Mouse (Mus musculus) liver, embryonic 13.5 days (tissue): ENCODE measurements at regions not wholly inside any gene's neighbourhood (a gene's known extent, or its start where the extent isn't known, plus 50 kb on each side); places are given as distances from the start of the nearest gene placed in this dataset.
A peak's percentile ranks its signal among the peaks of the same experiment; 100 is the strongest.

Source experiments
- ATAC-seq: fragments of 200-750 bp; cut with Nextera tagmentation; 2 replicates; pipeline ENCODE4 v1.8.0; 2017; ENCODE audit warnings: low read depth, mild to moderate bottlenecking, moderate number of reproducible peaks, moderate library complexity
- DNase-seq: peaks from one replicate; pipeline ENCODE4 v3.0.0; 2022
- H3K27ac ChIP-seq: fragments of 300-500 bp; sonication (generic); 2 replicates; pipeline ENCODE4 v1.5.1; 2015; ENCODE audit warnings: moderate library complexity, mild to moderate bottlenecking, inconsistent platforms
- H3K27me3 ChIP-seq: fragments of 300-500 bp; sonication (generic); 2 replicates; pipeline ENCODE4 v1.6.1; 2015; ENCODE audit warnings: mild to moderate bottlenecking, inconsistent platforms
- H3K36me3 ChIP-seq: fragments of 300-500 bp; sonication (generic); 2 replicates; pipeline ENCODE4 v1.6.1; 2015; ENCODE audit warnings: mild to moderate bottlenecking, inconsistent platforms
- H3K4me1 ChIP-seq: fragments of 300-500 bp; sonication (generic); replicated peaks from 2 replicates; pipeline ENCODE4 v1.6.1; 2015; ENCODE audit warnings: inconsistent platforms
- H3K4me2 ChIP-seq: fragments of 300-500 bp; sonication (generic); 2 replicates; pipeline ENCODE4 v1.6.1; 2015; ENCODE audit warnings: inconsistent platforms, mild to moderate bottlenecking, moderate library complexity
- H3K4me3 ChIP-seq: fragments of 300-500 bp; sonication (generic); replicated peaks from 2 replicates; pipeline ENCODE4 v1.5.1; 2015; ENCODE audit warnings: mild to moderate bottlenecking, inconsistent platforms
- H3K9ac ChIP-seq: fragments of 300-500 bp; sonication (generic); 2 replicates; pipeline ENCODE4 v1.6.1; 2015; ENCODE audit warnings: mild to moderate bottlenecking, inconsistent platforms
- H3K9me3 ChIP-seq: fragments of 300-500 bp; sonication (generic); replicated peaks from 2 replicates; pipeline ENCODE4 v1.6.1; 2016; ENCODE audit warnings: inconsistent platforms
- WGBS: fragments of 180-500 bp; shearing (Covaris S2); methylation state at CpG from one replicate; pipeline ENCODE4 v1.1.7; 2015; ENCODE audit not compliant: insufficient replicate concordance; 5-methylcytosine and 5-hydroxymethylcytosine counted together

- Histone ChIP-seq H3K27me3 (no peaks in the 10 kb centered on the region), H3K9me3 (no peaks in the 10 kb centered on the region), H3K4me3 (no peak overlapping the region), H3K4me1 (no peaks in the 10 kb centered on the region), H3K27ac (no peak overlapping the region), H3K4me2 (no peak overlapping the region), H3K36me3 (no peaks in the 10 kb centered on the region), H3K9ac (no peak overlapping the region)
- ATAC-seq = no peak
- WGBS = 61% methylated on average over 13 of the region's 13 CpGs
- no peak for DNase-seq
Observed at GRCm38 (mm10) chr9:50000497-50001404, 202.0 kb upstream of the Ncam1 start.

- Histone ChIP-seq H3K9me3 (no peaks in the 10 kb centered on the region), H3K27me3 (no peaks in the 10 kb centered on the region), H3K4me2 (no peak overlapping the region), H3K4me1 (no peaks in the 10 kb centered on the region), H3K4me3 (no peak overlapping the region), H3K9ac (no peak overlapping the region), H3K27ac (no peak overlapping the region), H3K36me3 (no peaks in the 10 kb centered on the region)
- no peak for ATAC-seq
- no peak for DNase-seq
- WGBS = 46% methylated on average over 1 of the region's 1 CpGs
Observed at GRCm38 (mm10) chr9:49999970-50000369, 201.2 kb upstream of the Ncam1 start.

- WGBS = 50% methylated on average over 3 of the region's 3 CpGs
- H3K27ac ChIP-seq = no peak overlapping the region
- H3K36me3 ChIP-seq = no peaks in the 10 kb centered on the region
- H3K9me3 ChIP-seq = no peaks in the 10 kb centered on the region
- no peaks in the 10 kb centered on the region for H3K4me1 ChIP-seq
- no peak for ATAC-seq
- H3K4me3 ChIP-seq = no peak overlapping the region
- H3K27me3 ChIP-seq = no peaks in the 10 kb centered on the region
- DNase-seq = no peak
- no peak overlapping the region for H3K4me2 ChIP-seq
- no peak overlapping the region for H3K9ac ChIP-seq
Observed at GRCm38 (mm10) chr9:49998101-49998500, 199.4 kb upstream of the Ncam1 start.

GRCm38 (mm10) chr9:49989464-49990271, 190.9 kb upstream of the Ncam1 start:
- WGBS = 45% methylated on average over 14 of the region's 14 CpGs
- Histone ChIP-seq H3K9ac (no peak overlapping the region), H3K4me1 (no peaks in the 10 kb centered on the region), H3K27me3 (no peaks in the 10 kb centered on the region), H3K36me3 (no peaks in the 10 kb centered on the region), H3K4me2 (no peak overlapping the region), H3K27ac (no peak overlapping the region), H3K4me3 (no peak overlapping the region), H3K9me3 (no peaks in the 10 kb centered on the region)
- DNase-seq (peak; percentile 3), ATAC-seq (peak; percentile 54)

GRCm38 (mm10) chr9:49988064-49988463, 189.3 kb upstream of the Ncam1 start:
- no peak for DNase-seq
- WGBS = 4% methylated on average over 5 of the region's 5 CpGs
- Histone ChIP-seq H3K27ac (no peak overlapping the region), H3K27me3 (no peaks in the 10 kb centered on the region), H3K4me2 (no peak overlapping the region), H3K4me3 (no peak overlapping the region), H3K4me1 (no peaks in the 10 kb centered on the region), H3K9me3 (no peaks in the 10 kb centered on the region), H3K36me3 (no peaks in the 10 kb centered on the region), H3K9ac (no peak overlapping the region)
- no peak for ATAC-seq

GRCm38 (mm10) chr9:49987481-49987880, 188.8 kb upstream of the Ncam1 start:
- no peak overlapping the region for H3K27ac ChIP-seq
- H3K9ac ChIP-seq = no peak overlapping the region
- DNase-seq = no peak
- H3K4me3 ChIP-seq = no peak overlapping the region
- ATAC-seq = no peak
- no peaks in the 10 kb centered on the region for H3K9me3 ChIP-seq
- H3K27me3 ChIP-seq = no peaks in the 10 kb centered on the region
- H3K4me1 ChIP-seq = no peaks in the 10 kb centered on the region
- no peaks in the 10 kb centered on the region for H3K36me3 ChIP-seq
- H3K4me2 ChIP-seq = no peak overlapping the region

GRCm38 (mm10) chr9:49980344-49981207, 181.9 kb upstream of the Ncam1 start:
- no peak overlapping the region for H3K27ac ChIP-seq
- no peaks in the 10 kb centered on the region for H3K27me3 ChIP-seq
- no peak for ATAC-seq
- H3K9ac ChIP-seq = no peak overlapping the region
- H3K4me1 ChIP-seq = no peaks in the 10 kb centered on the region
- DNase-seq = no peak
- no peak overlapping the region for H3K4me3 ChIP-seq
- no peaks in the 10 kb centered on the region for H3K36me3 ChIP-seq
- no peaks in the 10 kb centered on the region for H3K9me3 ChIP-seq
- H3K4me2 ChIP-seq = no peak overlapping the region
- 35% methylated on average over 7 of the region's 7 CpGs for WGBS

GRCm38 (mm10) chr9:49975938-49976671, 177.4 kb upstream of the Ncam1 start:
- H3K27me3 ChIP-seq = no peaks in the 10 kb centered on the region
- H3K27ac ChIP-seq = no peak overlapping the region
- H3K9ac ChIP-seq = no peak overlapping the region
- H3K4me1 ChIP-seq = no peaks in the 10 kb centered on the region
- WGBS = 50% methylated on average over 11 of the region's 11 CpGs
- H3K4me2 ChIP-seq = no peak overlapping the region
- no peak overlapping the region for H3K4me3 ChIP-seq
- DNase-seq = no peak
- no peak for ATAC-seq
- H3K36me3 ChIP-seq = no peaks in the 10 kb centered on the region
- H3K9me3 ChIP-seq = no peaks in the 10 kb centered on the region

GRCm38 (mm10) chr9:49973974-49974495, 175.3 kb upstream of the Ncam1 start:
- H3K4me1 ChIP-seq = no peaks in the 10 kb centered on the region
- no peaks in the 10 kb centered on the region for H3K36me3 ChIP-seq
- no peak overlapping the region for H3K9ac ChIP-seq
- H3K9me3 ChIP-seq = no peaks in the 10 kb centered on the region
- ATAC-seq (no peak), DNase-seq (no peak)
- H3K4me3 ChIP-seq = no peak overlapping the region
- WGBS = 69% methylated on average over 5 of the region's 5 CpGs
- H3K4me2 ChIP-seq = no peak overlapping the region
- H3K27me3 ChIP-seq = no peaks in the 10 kb centered on the region
- no peak overlapping the region for H3K27ac ChIP-seq

GRCm38 (mm10) chr9:49969429-49969828, 170.7 kb upstream of the Ncam1 start:
- Histone ChIP-seq H3K36me3 (no peaks in the 10 kb centered on the region), H3K4me2 (no peak overlapping the region), H3K27ac (no peak overlapping the region), H3K4me3 (no peak overlapping the region), H3K4me1 (no peaks in the 10 kb centered on the region), H3K9ac (no peak overlapping the region), H3K27me3 (no peaks in the 10 kb centered on the region), H3K9me3 (no peaks in the 10 kb centered on the region)
- DNase-seq (no peak), ATAC-seq (no peak)
- WGBS = 68% methylated on average over 6 of the region's 6 CpGs
